Mouse (Mus musculus) ES-Bruce4 (cell line): ENCODE data around the gene Tmc2.

Source experiments
- CTCF ChIP-seq: IDR thresholded peaks from one replicate; pipeline ENCODE4 v1.8.1; 2011; ENCODE audit warnings: low read depth, low read length
- EP300 ChIP-seq: IDR thresholded peaks from 2 replicates; pipeline ENCODE4 v1.6.1; 2011; ENCODE audit warnings: low read depth, low read length; ENCODE audit not compliant: insufficient read depth
- POLR2A ChIP-seq: IDR thresholded peaks from one replicate; pipeline ENCODE4 v1.8.1; 2011; ENCODE audit warnings: low read length; ENCODE audit not compliant: insufficient read depth

GRCm38 (mm10) chr2:130155851-130156250, 39.1 kb upstream of the Tmc2 start:
- TF ChIP-seq CTCF (no peak), POLR2A (no peak), EP300 (no peak)
